Mouse (Mus musculus) MEL (cell line): ENCODE measurements around the gene Olfr608.
"Not testable (repeated sequence)": the region's sequence is repeated elsewhere in the genome, so short reads cannot be mapped to it uniquely, and the experiment has no call there.

ENCODE experiments used
- MAX ChIP-seq: IDR thresholded peaks from 2 replicates; pipeline ENCODE4 v1.6.1; 2011; ENCODE audit warnings: low read length, improper control_type of control experiment
- POLR2A ChIP-seq, 2 experiments: IDR thresholded peaks; 2 replicates each; pipeline ENCODE4 v1.6.1; 2011 to 2012; ENCODE audit warnings: low read length in 2 of 2, mild to moderate bottlenecking in 2 of 2, control low read depth in 1 of 2, improper control_type of control experiment in 1 of 2, low read depth in 1 of 2, moderate library complexity in 1 of 2; ENCODE audit not compliant: control insufficient read depth in 1 of 2, insufficient read depth in 1 of 2, poor library complexity in 1 of 2
- POLR2AphosphoS2 ChIP-seq: IDR thresholded peaks from 2 replicates; pipeline ENCODE4 v1.6.1; 2011; ENCODE audit warnings: low read length, improper control_type of control experiment
- POLR2AphosphoS5 ChIP-seq: IDR thresholded peaks from 2 replicates; pipeline ENCODE4 v1.6.1; 2012; ENCODE audit warnings: low read depth, borderline replicate concordance, mild to moderate bottlenecking, inconsistent platforms, low read length, moderate library complexity, mixed read lengths
- ZC3H11A ChIP-seq: IDR thresholded peaks from 2 replicates; pipeline ENCODE4 v1.6.1; 2012; ENCODE audit warnings: low read depth, mild to moderate bottlenecking, inconsistent platforms, low read length, improper control_type of control experiment

DNA sequence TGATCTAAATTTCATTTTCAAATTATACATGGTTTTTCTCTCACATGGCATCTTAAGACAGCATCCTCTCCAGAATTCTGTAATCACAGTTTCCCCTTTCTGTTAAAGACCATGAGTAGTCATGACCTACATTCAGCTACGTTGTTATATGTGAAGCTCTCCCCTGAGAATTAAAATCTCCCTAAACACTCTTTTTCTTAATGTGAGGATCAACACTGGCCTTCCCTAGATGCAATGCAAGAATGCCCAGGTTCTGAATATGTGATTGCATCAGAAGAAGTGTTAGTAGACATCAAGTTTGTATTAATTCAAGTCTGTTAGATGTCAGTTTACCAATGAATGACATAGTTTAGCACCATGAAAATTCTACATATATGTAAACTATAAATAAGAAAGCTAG is 51.1 kb downstream of the Olfr608 start, which contains the start of gene Olfr611:
- TF ChIP-seq ZC3H11A; POLR2AphosphoS5; MAX; POLR2AphosphoS2; POLR2A (IDR thresholded peaks at IDR 0.05; ENCODE audit: control insufficient read depth in 1 of 2, insufficient read depth in 1 of 2, low read depth in 1 of 2, low read length in 2 of 2, poor library complexity in 1 of 2): not testable (repeated sequence)
